Mouse (Mus musculus) bone marrow macrophage, adult 2 months (primary cell): ENCODE results near the gene Eed.

Experiments
- CTCF ChIP-seq: IDR thresholded peaks from 2 replicates; pipeline ENCODE4 v1.5.1; 2012; ENCODE audit warnings: low read depth, mild to moderate bottlenecking, low read length, moderate library complexity
- POLR2A ChIP-seq: IDR thresholded peaks from 2 replicates; pipeline ENCODE4 v1.6.1; 2012; ENCODE audit warnings: mild to moderate bottlenecking, low read depth, low read length, borderline replicate concordance

DNA sequence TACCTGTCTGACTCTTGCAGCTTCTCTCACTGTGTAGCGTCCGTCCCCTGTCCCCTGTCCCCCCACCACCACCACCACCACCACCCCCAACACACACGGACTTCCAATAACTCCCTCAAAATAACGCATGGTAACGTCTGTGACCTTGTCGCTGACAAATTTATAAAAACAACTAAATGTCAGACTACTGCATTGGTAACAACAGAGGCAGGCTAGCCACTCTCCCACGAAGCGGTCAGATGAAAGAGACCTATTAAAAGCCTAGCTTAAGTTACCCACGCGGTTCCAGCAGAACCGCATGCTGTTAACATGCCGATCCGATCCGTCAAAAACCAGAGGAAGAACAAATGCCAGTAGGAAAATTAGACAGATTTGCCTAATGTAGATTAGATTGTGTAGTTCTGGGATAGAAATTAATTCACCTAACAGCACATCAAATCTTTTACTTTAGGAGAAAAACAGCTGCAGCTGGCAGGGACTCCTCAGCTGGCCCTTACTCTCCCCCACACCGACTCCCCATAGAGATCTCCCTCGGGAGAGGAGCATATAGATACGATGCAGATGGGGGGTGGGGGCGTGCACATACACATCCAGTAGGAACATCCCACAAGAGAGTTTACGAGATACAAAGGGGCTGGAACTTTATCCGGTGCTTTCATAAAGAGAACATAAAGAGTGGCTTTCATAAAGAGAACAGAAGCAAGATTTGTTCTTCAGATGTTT is 71.7 kb downstream of the Eed start:
- TF ChIP-seq CTCF (no peak), POLR2A (no peak)
